Mouse (Mus musculus) small intestine, adult 2 months (tissue): ENCODE measurements around the gene Gatad2a.

Experiments used
- CTCF ChIP-seq: fragments of 200-500 bp; IDR thresholded peaks from 2 replicates; pipeline ENCODE4 v1.5.1; 2012; ENCODE audit warnings: low read depth, mild to moderate bottlenecking, control low read depth, inconsistent platforms, low read length, moderate library complexity, mixed read lengths; ENCODE audit not compliant: insufficient replicate concordance, insufficient read length; ENCODE audit errors: extremely low read depth
- POLR2A ChIP-seq: fragments of 200-500 bp; IDR thresholded peaks from 2 replicates; pipeline ENCODE4 v1.6.1; 2012; ENCODE audit warnings: low read depth, mild to moderate bottlenecking, control low read depth, inconsistent platforms, low read length, moderate library complexity

DNA sequence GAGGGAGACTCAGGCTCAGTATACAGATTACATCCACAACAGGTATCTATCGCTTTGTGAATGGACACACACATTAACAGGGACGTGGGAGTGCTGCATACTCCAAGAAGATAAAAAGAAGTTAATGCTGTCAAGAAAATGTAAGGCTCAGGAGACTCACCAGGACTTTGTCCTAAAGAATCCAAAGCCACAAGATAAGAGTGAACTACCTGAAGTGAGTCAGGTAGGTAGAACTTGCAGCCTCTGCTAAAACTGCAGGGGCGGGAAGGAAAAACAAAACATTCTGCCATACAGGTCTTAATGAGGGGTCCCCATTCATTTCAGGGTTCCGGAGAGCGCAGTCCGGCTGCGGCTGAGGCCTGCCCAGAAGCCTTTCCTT lies 23.1 kb downstream of the Gatad2a start:
- TF ChIP-seq POLR2A (no peak), CTCF (no peak)
